Mouse (Mus musculus) intestine, embryonic 16.5 days (tissue): ENCODE results near the gene Cnksr1. TPM values are rescaled to one million over a fixed set of nuclear protein-coding genes. Genes with fewer than 3 reads are reported as not detected.

Source experiments
- ATAC-seq: fragments of 200-750 bp; cut with Nextera tagmentation; 2 replicates; pipeline ENCODE4 v1.8.0; 2017; ENCODE audit warnings: moderate TSS enrichment, moderate library complexity
- H3K27ac ChIP-seq: fragments of 300-500 bp; sonication (generic); 2 replicates; pipeline ENCODE4 v1.5.1; 2014; ENCODE audit warnings: mild to moderate bottlenecking, low read length
- H3K27me3 ChIP-seq: fragments of 300-500 bp; sonication (generic); replicated peaks from 2 replicates; pipeline ENCODE4 v1.6.1; 2014; ENCODE audit warnings: low read length, control low read depth, mixed read lengths; ENCODE audit not compliant: control insufficient read depth, insufficient read depth
- H3K36me3 ChIP-seq: fragments of 300-500 bp; sonication (generic); 2 replicates; pipeline ENCODE4 v1.6.1; 2014; ENCODE audit warnings: low read length, control low read depth; ENCODE audit not compliant: control insufficient read depth, insufficient read depth
- H3K4me1 ChIP-seq: fragments of 300-500 bp; sonication (generic); 2 replicates; pipeline ENCODE4 v1.6.1; 2014; ENCODE audit warnings: low read length, control low read depth, mixed read lengths; ENCODE audit not compliant: control insufficient read depth, insufficient read depth
- H3K4me2 ChIP-seq: fragments of 300-500 bp; sonication (generic); 2 replicates; pipeline ENCODE4 v1.6.1; 2014; ENCODE audit warnings: low read depth, low read length, control low read depth
- H3K4me3 ChIP-seq: fragments of 300-500 bp; sonication (generic); 2 replicates; pipeline ENCODE4 v1.5.1; 2014; ENCODE audit warnings: mild to moderate bottlenecking, low read length
- H3K9ac ChIP-seq: fragments of 300-500 bp; sonication (generic); 2 replicates; pipeline ENCODE4 v1.6.1; 2014; ENCODE audit warnings: low read depth, low read length
- H3K9me3 ChIP-seq: fragments of 300-500 bp; sonication (generic); 2 replicates; pipeline ENCODE4 v1.6.1; 2016; ENCODE audit warnings: low read length, control low read depth; ENCODE audit not compliant: control insufficient read depth
- WGBS: fragments of 180-500 bp; shearing (Covaris S2); extraction: QIAGEN DNeasy Blood & Tissue Kit; methylation state at CpG from one replicate; pipeline ENCODE4 v1.1.7; 2014; 5-methylcytosine and 5-hydroxymethylcytosine counted together
- polyA plus RNA-seq: library from polyadenylated mRNA; unstranded; fragments of >200 nt; fragmentation: Nextera tagmentation; extraction: Ambion mirVana; gene quantifications from 2 replicates; pipeline ENCODE4 v1.2.1, GENCODE M21; 2015

The Cnksr1 gene
- polyA plus RNA-seq, 1 experiment from 2014 or later: 16.9 TPM

- peak overlapping the region; percentile 72 for H3K27ac ChIP-seq
- H3K4me1 ChIP-seq: 0 out of 2 replicates have a peak, but pooled peaks cover 6% of the 10 kb centered on the region
- no peaks in the 10 kb centered on the region for H3K9me3 ChIP-seq
- H3K27me3 ChIP-seq: no peaks in the 10 kb centered on the region
- no peak overlapping the region for H3K9ac ChIP-seq
- WGBS: 34% methylated on average over 11 of the region's 11 CpGs
- no peak overlapping the region for H3K4me3 ChIP-seq
- ATAC-seq: peak; percentile 92
- no peaks in the 10 kb centered on the region for H3K36me3 ChIP-seq
- H3K4me2 ChIP-seq: peak overlapping the region; percentile 26; the same call in 1 of the 2 replicates
Observed at GRCm38 (mm10) chr4:134222793-134223600, 15.2 kb downstream of the Cnksr1 start.

- no peaks in the 10 kb centered on the region for H3K4me1 ChIP-seq
- no peaks in the 10 kb centered on the region for H3K27me3 ChIP-seq
- H3K9me3 ChIP-seq: no peaks in the 10 kb centered on the region
- H3K27ac ChIP-seq: no peak overlapping the region
- no peak overlapping the region for H3K9ac ChIP-seq
- H3K4me2 ChIP-seq: no peak overlapping the region
- H3K4me3 ChIP-seq: no peak overlapping the region
- ATAC-seq: no peak
- WGBS: 43% methylated on average over 6 of the region's 6 CpGs
- no peaks in the 10 kb centered on the region for H3K36me3 ChIP-seq
Observed at GRCm38 (mm10) chr4:134206488-134207053, 31.6 kb downstream of the Cnksr1 start.

GRCm38 (mm10) chr4:134203340-134203896 is 34.8 kb downstream of the Cnksr1 start:
- ATAC-seq: no peak
- Histone ChIP-seq H3K36me3 (no peaks in the 10 kb centered on the region), H3K4me3 (no peak overlapping the region), H3K27ac (no peak overlapping the region), H3K9ac (no peak overlapping the region), H3K27me3 (no peaks in the 10 kb centered on the region), H3K9me3 (no peaks in the 10 kb centered on the region), H3K4me2 (no peak overlapping the region), H3K4me1 (no peaks in the 10 kb centered on the region)
- 86% methylated on average over 17 of the region's 17 CpGs for WGBS

GRCm38 (mm10) chr4:134202904-134203303 is 35.3 kb downstream of the Cnksr1 start, which contains the start of gene Gm7534:
Gene Gm7534 (minus strand): TSS chr4:134203004.
- Histone ChIP-seq H3K4me2 (no peak within 1 kb of the TSS), H3K4me3 (no peak within 1 kb of the TSS), H3K9ac (no peak within 1 kb of the TSS), H3K9me3 (no peaks in the 10 kb centered on the region), H3K4me1 (no peaks in the 10 kb centered on the region), H3K27me3 (no peaks in the 10 kb centered on the region), H3K36me3 (no peaks in the 10 kb centered on the region), H3K27ac (no peak within 1 kb of the TSS)
- WGBS: 84% methylated on average over 4 of the region's 4 CpGs
- no peak for ATAC-seq

- Histone ChIP-seq H3K27me3 (no peaks in the 10 kb centered on the region), H3K4me3 (no peak overlapping the region), H3K4me2 (no peak overlapping the region), H3K36me3 (no peaks in the 10 kb centered on the region), H3K9me3 (no peaks in the 10 kb centered on the region), H3K4me1 (no peaks in the 10 kb centered on the region), H3K9ac (no peak overlapping the region), H3K27ac (no peak overlapping the region)
- 78% methylated on average over 2 of the region's 2 CpGs for WGBS
- no peak for ATAC-seq
Observed at GRCm38 (mm10) chr4:134199371-134199770, 38.8 kb downstream of the Cnksr1 start.

- no peaks in the 10 kb centered on the region for H3K27me3 ChIP-seq
- under 1% methylated on average over 22 of the region's 22 CpGs for WGBS
- H3K4me3 ChIP-seq: peak overlapping the region; percentile 79
- no peaks in the 10 kb centered on the region for H3K9me3 ChIP-seq
- H3K4me2 ChIP-seq: peak overlapping the region; percentile 96
- peak overlapping the region; percentile 57 for H3K27ac ChIP-seq
- H3K9ac ChIP-seq: peak overlapping the region; percentile 87
- no peak for ATAC-seq
- H3K36me3 ChIP-seq: no peaks in the 10 kb centered on the region
- peaks cover 7% of the 10 kb centered on the region for H3K4me1 ChIP-seq
Observed at GRCm38 (mm10) chr4:134186268-134186667, 51.9 kb downstream of the Cnksr1 start.

- no peak for ATAC-seq
- peak overlapping the region; percentile 79 for H3K4me3 ChIP-seq
Observed at GRCm38 (mm10) chr4:134185569-134185968, 52.6 kb downstream of the Cnksr1 start.

GRCm38 (mm10) chr4:134183711-134184110 is 54.5 kb downstream of the Cnksr1 start:
- no peak overlapping the region for H3K27ac ChIP-seq
- H3K36me3 ChIP-seq: no peaks in the 10 kb centered on the region
- H3K4me3 ChIP-seq: no peak overlapping the region
- WGBS: 63% methylated on average over 3 of the region's 3 CpGs
- H3K4me2 ChIP-seq: no peak overlapping the region
- no peak for ATAC-seq
- no peak overlapping the region for H3K9ac ChIP-seq
- peaks cover 7% of the 10 kb centered on the region for H3K4me1 ChIP-seq
- no peaks in the 10 kb centered on the region for H3K27me3 ChIP-seq
- no peaks in the 10 kb centered on the region for H3K9me3 ChIP-seq

More at GRCm38 (mm10) chr4:134185569-134185968, 52.6 kb downstream of the Cnksr1 start:
- peak overlapping the region; percentile 96 for H3K4me2 ChIP-seq
- H3K27me3 ChIP-seq: no peaks in the 10 kb centered on the region
- 82% methylated on average over 3 of the region's 3 CpGs for WGBS
- no peaks in the 10 kb centered on the region for H3K9me3 ChIP-seq
- peak overlapping the region; percentile 87 for H3K9ac ChIP-seq
- no peaks in the 10 kb centered on the region for H3K36me3 ChIP-seq
- H3K27ac ChIP-seq: no peak overlapping the region
- peaks cover 7% of the 10 kb centered on the region for H3K4me1 ChIP-seq

GRCm38 (mm10) chr4:134181825-134182224 is 56.4 kb downstream of the Cnksr1 start:
- no peak overlapping the region for H3K27ac ChIP-seq
- H3K9me3 ChIP-seq: no peaks in the 10 kb centered on the region
- H3K36me3 ChIP-seq: no peaks in the 10 kb centered on the region
- H3K4me3 ChIP-seq: no peak overlapping the region
- H3K9ac ChIP-seq: no peak overlapping the region
- H3K27me3 ChIP-seq: no peaks in the 10 kb centered on the region
- ATAC-seq: no peak
- H3K4me1 ChIP-seq: peaks cover 7% of the 10 kb centered on the region
- H3K4me2 ChIP-seq: no peak overlapping the region
